Mouse (Mus musculus): ENCODE data around the gene Gm10406.
"Not testable (repeated sequence)": the region's sequence is repeated elsewhere in the genome, so short reads cannot be mapped to it uniquely, and the experiment has no call there.

The Gm10406 gene

GRCm38 (mm10) chr14:7026781-7027749 is at the start of gene Gm10406:
TSS of gene Gm10406 (minus strand) at chr14:7027449.
- DNase-seq: peak; percentile 37

- not testable (repeated sequence) for DNase-seq
Observed at GRCm38 (mm10) chr14:7044870-7045269, 17.6 kb upstream of the Gm10406 start, which contains the start of gene Gm3685. TSS of gene Gm3685 (minus strand) at chr14:7044970.

- DNase-seq: peak; percentile 4
Observed at GRCm38 (mm10) chr14:7026274-7026673, 975 bp downstream of the Gm10406 start.

GRCm38 (mm10) chr14:6973718-6974117 is 53.5 kb downstream of the Gm10406 start, which contains the start of gene Gm6356:
TSS of gene Gm6356 (minus strand) at chr14:6973818.
- DNase-seq: not testable (repeated sequence)

All from right cerebral cortex, postnatal 4 days (tissue).